Mouse (Mus musculus) erythroblast, embryonic 14.5 days (primary cell): Measurements from ENCODE around the gene Shank2.

ENCODE experiments used
- GATA1 ChIP-seq: IDR thresholded peaks from 2 replicates; pipeline ENCODE4 v1.6.1; 2012; ENCODE audit warnings: low read length, inconsistent platforms, mixed read lengths
- TAL1 ChIP-seq: IDR thresholded peaks from 3 replicates; pipeline ENCODE4 v1.6.1; 2012; ENCODE audit warnings: low read length, inconsistent platforms, mixed read lengths

GRCm38 (mm10) chr7:144469908-144470544 lies 468.3 kb downstream of the Shank2 start:
- TF ChIP-seq TAL1 (no peak), GATA1 (no peak)
